Mouse (Mus musculus) ES-E14 (cell line): Measurements from ENCODE around the gene Spire2. TPM values are rescaled to one million over a fixed set of nuclear protein-coding genes. Genes with fewer than 3 reads are reported as not detected.
"Not testable (repeated sequence)": the region's sequence is repeated elsewhere in the genome, so short reads cannot be mapped to it uniquely, and the experiment has no call there.

ENCODE experiments used
- DNase-seq: peaks from one replicate; pipeline ENCODE4 v3.0.0-alpha.2; 2013; ENCODE audit warnings: low read depth, low spot score
- H3K27ac ChIP-seq: 2 replicates; pipeline ENCODE4 v1.5.1; 2012; ENCODE audit warnings: low read depth, mild to moderate bottlenecking, low read length, moderate library complexity, mixed read lengths; ENCODE audit not compliant: poor library complexity, insufficient read depth, severe bottlenecking
- H3K36me3 ChIP-seq: 2 replicates; pipeline ENCODE4 v1.6.1; 2012; ENCODE audit warnings: mild to moderate bottlenecking, low read length, moderate library complexity, mixed read lengths; ENCODE audit not compliant: control insufficient read depth, poor library complexity, insufficient read depth, severe bottlenecking
- H3K4me1 ChIP-seq, 2 experiments: fragments of 150-350 bp in 1 of 2; sonication (generic) in 1 of 2; 2 replicates each; pipeline ENCODE4 v1.6.1; 2012; ENCODE audit warnings: low read length in 2 of 2, mild to moderate bottlenecking in 1 of 2, mixed read lengths in 1 of 2; ENCODE audit not compliant: control insufficient read depth in 2 of 2, insufficient read depth in 2 of 2, poor library complexity in 1 of 2
- H3K4me3 ChIP-seq, 2 experiments: fragments of 150-350 bp in 1 of 2; sonication (generic) in 1 of 2; 2 replicates each; pipeline ENCODE4 v1.5.1; 2012; ENCODE audit warnings: low read length in 2 of 2, low read depth in 1 of 2, mild to moderate bottlenecking in 1 of 2, mixed read lengths in 1 of 2; ENCODE audit not compliant: insufficient read depth in 1 of 2, poor library complexity in 1 of 2, severe bottlenecking in 1 of 2
- H3K9ac ChIP-seq: 2 replicates; pipeline ENCODE4 v1.6.1; 2012; ENCODE audit warnings: low read depth, mild to moderate bottlenecking, low read length, mixed read lengths; ENCODE audit not compliant: poor library complexity, insufficient read depth, severe bottlenecking
- H3K9me3 ChIP-seq: fragments of 150-350 bp; sonication (generic); 2 replicates; pipeline ENCODE4 v1.6.1; 2012; ENCODE audit warnings: low read depth, mild to moderate bottlenecking, low read length; ENCODE audit not compliant: control insufficient read depth, insufficient read depth
- CHD2 ChIP-seq: IDR thresholded peaks from 2 replicates; pipeline ENCODE4 v1.6.1; 2014; ENCODE audit warnings: mild to moderate bottlenecking, low read depth, low read length, inconsistent platforms
- HCFC1 ChIP-seq: IDR thresholded peaks from 2 replicates; pipeline ENCODE4 v1.6.1; 2012; ENCODE audit warnings: low read length, inconsistent platforms, borderline replicate concordance; ENCODE audit not compliant: insufficient read depth
- MAFK ChIP-seq: IDR thresholded peaks from 2 replicates; pipeline ENCODE4 v1.6.1; 2014; ENCODE audit warnings: mild to moderate bottlenecking, low read depth, low read length, inconsistent platforms; ENCODE audit not compliant: insufficient read depth
- ZC3H11A ChIP-seq: IDR thresholded peaks from 2 replicates; pipeline ENCODE4 v1.6.1; 2012; ENCODE audit warnings: low read depth, mild to moderate bottlenecking, inconsistent platforms, low read length, borderline replicate concordance
- ZNF384 ChIP-seq: IDR thresholded peaks from 2 replicates; pipeline ENCODE4 v1.6.1; 2012; ENCODE audit warnings: low read depth, low read length, inconsistent platforms
- in situ Hi-C, 2 experiments: fragments of 600-800 bp; cut with MboI; formaldehyde crosslinking; loops; one replicate each; pipeline ENCODE4 v1.15.1; 2025; ENCODE audit warnings: low sequenced_read_pairs in 2 of 2, inconsistent platforms in 1 of 2; ENCODE audit not compliant: unreplicated experiment in 2 of 2
- total RNA-seq: library from RNA; depleted of rRNA; stranded (reverse); fragments of 300-350 nt; gene quantifications from 2 replicates; pipeline ENCODE4 v1.2.3, GENCODE M21; 2012; rRNA removed

The Spire2 gene
- total RNA-seq, result 8.8 and 13.6 TPM in 2 replicates

GRCm38 (mm10) chr8:123332262-123333090 is at the start of gene Spire2:
Spire2 (plus strand) TSS chr8:123332713.
- Histone ChIP-seq H3K36me3 (no peaks in the 10 kb centered on the region), H3K9ac (peak within 1 kb of the TSS; percentile 35), H3K9me3 (no peaks in the 10 kb centered on the region), H3K4me3 (peak within 1 kb of the TSS; percentile 66 to 70), H3K4me1 (peaks cover 4 to 14% of the 10 kb centered on the region in 2 experiments; a peak in 3 of 4 replicates), H3K27ac (no peak within 1 kb of the TSS; the same call in 1 of the 2 replicates)
- TF ChIP-seq ZNF384, result no peak
- TF ChIP-seq CHD2, result no peak
- TF ChIP-seq MAFK, result no peak
- no peak for TF ChIP-seq ZC3H11A
- peak; percentile 37; the same call in 1 of the 2 replicates for TF ChIP-seq HCFC1
- in situ Hi-C loops, result no loop called here
- peak; percentile 92 for DNase-seq

GRCm38 (mm10) chr8:123282994-123283393 is 49.5 kb upstream of the Spire2 start:
- H3K9ac ChIP-seq, H3K9me3 ChIP-seq, H3K27ac ChIP-seq, DNase-seq, in situ Hi-C loops, H3K4me3 ChIP-seq, H3K4me1 ChIP-seq: not testable (repeated sequence)
- H3K36me3 ChIP-seq, result peaks cover 27% of the 10 kb centered on the region; the same call in 1 of the 2 replicates

DNA sequence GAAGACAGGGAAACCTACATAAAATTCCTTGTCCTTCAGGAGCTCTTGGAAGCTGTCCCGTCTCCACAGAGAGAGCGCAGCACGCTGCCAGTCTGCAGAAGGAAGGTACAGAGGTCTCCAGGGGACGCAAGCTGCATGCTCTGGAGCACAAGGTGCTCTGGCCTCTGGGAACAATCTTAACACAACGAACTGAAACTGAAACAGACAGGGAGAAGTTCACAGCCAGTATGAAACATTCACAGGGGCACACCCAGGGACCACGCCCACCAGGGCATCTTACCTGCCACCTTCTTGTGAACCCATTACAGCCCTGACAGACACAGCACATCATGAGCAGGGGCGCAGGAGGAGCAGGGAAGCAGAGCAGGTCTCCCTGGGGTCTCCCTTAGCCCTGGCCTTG is 48.5 kb upstream of the Spire2 start:
- no peaks in the 10 kb centered on the region for H3K9me3 ChIP-seq
- TF ChIP-seq ZC3H11A (no peak), HCFC1 (no peak), MAFK (no peak), CHD2 (no peak), ZNF384 (no peak)
- H3K9ac ChIP-seq, result no peak overlapping the region
- H3K27ac ChIP-seq, result no peak overlapping the region
- no peaks in the 10 kb centered on the region for H3K4me1 ChIP-seq
- in situ Hi-C loops, result no loop called here
- no peak for DNase-seq
- H3K36me3 ChIP-seq, result peaks cover 25% of the 10 kb centered on the region
- H3K4me3 ChIP-seq, result no peak overlapping the region

GRCm38 (mm10) chr8:123284493-123284892 is 48.0 kb upstream of the Spire2 start:
- in situ Hi-C loops, result no loop called here
- no peak for DNase-seq
- Histone ChIP-seq H3K27ac (no peak overlapping the region), H3K4me1 (no peaks in the 10 kb centered on the region), H3K9me3 (no peaks in the 10 kb centered on the region), H3K36me3 (peaks cover 27% of the 10 kb centered on the region), H3K4me3 (no peak overlapping the region), H3K9ac (no peak overlapping the region)
- TF ChIP-seq HCFC1 (no peak), MAFK (no peak), ZNF384 (no peak), ZC3H11A (no peak), CHD2 (no peak)

- in situ Hi-C loops, result no loop called here
- Histone ChIP-seq H3K4me1 (no peaks in the 10 kb centered on the region), H3K4me3 (no peak overlapping the region), H3K9me3 (no peaks in the 10 kb centered on the region), H3K36me3 (peaks cover 22% of the 10 kb centered on the region), H3K9ac (no peak overlapping the region), H3K27ac (no peak overlapping the region)
- no peak for TF ChIP-seq ZC3H11A
- TF ChIP-seq MAFK, result no peak
- no peak for TF ChIP-seq HCFC1
- no peak for DNase-seq
These were observed 45.2 kb upstream of the Spire2 start for GRCm38 (mm10) chr8:123287362-123287761.
